Mouse (Mus musculus): Measurements from ENCODE around the gene Hsdl1. TPM values are rescaled to one million over a fixed set of nuclear protein-coding genes. Genes with fewer than 3 reads are reported as not detected.

Hsdl1 gene
- polyA plus RNA-seq, 1 experiment from 2014 or later: 183 TPM

DNA sequence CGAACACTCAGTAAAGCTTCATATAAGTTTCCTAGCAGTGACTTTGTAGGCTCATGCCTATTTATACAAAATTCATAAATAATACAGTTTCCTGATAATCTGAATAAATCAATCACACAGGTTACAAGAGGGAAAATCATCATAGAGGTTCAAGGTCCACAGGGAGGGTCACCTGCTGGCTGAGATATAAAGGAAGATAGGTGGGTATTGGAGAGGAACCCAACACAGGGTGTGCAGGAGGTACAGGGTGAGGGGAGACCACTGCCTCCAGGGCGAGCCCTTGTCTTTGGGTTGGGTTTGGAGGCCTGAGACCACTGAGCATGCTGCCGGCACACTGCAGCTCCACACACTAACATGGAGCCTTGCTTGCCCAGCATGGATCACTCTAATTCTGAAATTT, 43.6 kb downstream of the Hsdl1 start:
- Histone ChIP-seq H3K4me3 (ENCODE audit: low read depth, low read length) (no peak overlapping the region), H3K27ac (ENCODE audit: low read depth, low read length) (no peak overlapping the region), H3K27me3 (replicated peaks; ENCODE audit: control insufficient read depth, insufficient read depth, low read length) (no peaks in the 10 kb centered on the region), H3K36me3 (ENCODE audit: control insufficient read depth, insufficient read depth, low read length) (peaks cover 91% of the 10 kb centered on the region), H3K9me3 (replicated peaks; ENCODE audit: control insufficient read depth, low read length) (no peaks in the 10 kb centered on the region), H3K4me2 (ENCODE audit: low read length) (no peak overlapping the region), H3K9ac (ENCODE audit: low read length) (no peak overlapping the region), H3K4me1 (ENCODE audit: control insufficient read depth, insufficient read depth, low read length) (no peaks in the 10 kb centered on the region)
- ATAC-seq (no peak), DNase-seq (ENCODE audit: low spot score) (no peak)
- 92% methylated on average over 3 of the region's 3 CpGs for WGBS

- Histone ChIP-seq H3K27me3 (replicated peaks; ENCODE audit: control insufficient read depth, insufficient read depth, low read length) (no peaks in the 10 kb centered on the region), H3K9ac (ENCODE audit: low read length) (no peak overlapping the region), H3K9me3 (replicated peaks; ENCODE audit: control insufficient read depth, low read length) (no peaks in the 10 kb centered on the region), H3K4me2 (ENCODE audit: low read length) (no peak overlapping the region), H3K4me3 (ENCODE audit: low read depth, low read length) (no peak overlapping the region), H3K4me1 (ENCODE audit: control insufficient read depth, insufficient read depth, low read length) (no peaks in the 10 kb centered on the region), H3K36me3 (ENCODE audit: control insufficient read depth, insufficient read depth, low read length) (peaks cover 87% of the 10 kb centered on the region), H3K27ac (ENCODE audit: low read depth, low read length) (no peak overlapping the region)
- ATAC-seq (no peak), DNase-seq (ENCODE audit: low spot score) (no peak)
- WGBS: 87% methylated on average over 6 of the region's 6 CpGs
Observed at GRCm38 (mm10) chr8:119530937-119531336, 44.0 kb downstream of the Hsdl1 start.

DNA sequence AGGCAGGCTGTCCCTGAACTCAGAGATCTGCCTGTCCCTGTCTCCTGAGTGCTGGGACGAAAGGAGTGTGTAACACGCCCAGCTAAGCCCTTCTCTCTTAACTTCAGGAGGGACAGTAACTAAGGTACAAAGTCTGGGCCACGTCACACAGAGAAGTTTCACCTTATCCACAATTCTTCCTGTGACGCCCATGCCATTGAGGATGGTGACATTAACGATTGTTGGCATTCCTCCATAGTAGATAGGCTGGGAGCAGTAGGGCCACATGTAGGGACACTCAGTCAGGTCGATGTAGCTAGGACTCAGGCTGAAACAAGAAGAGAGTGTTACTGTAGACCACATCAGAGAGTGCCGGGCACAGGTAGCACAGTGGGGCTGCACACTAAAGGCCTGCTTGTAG, 46.2 kb downstream of the Hsdl1 start:
- 81% methylated on average over 7 of the region's 7 CpGs for WGBS
- Histone ChIP-seq H3K4me1 (ENCODE audit: control insufficient read depth, insufficient read depth, low read length) (no peaks in the 10 kb centered on the region), H3K4me2 (ENCODE audit: low read length) (no peak overlapping the region), H3K9me3 (replicated peaks; ENCODE audit: control insufficient read depth, low read length) (no peaks in the 10 kb centered on the region), H3K4me3 (ENCODE audit: low read depth, low read length) (no peak overlapping the region), H3K36me3 (ENCODE audit: control insufficient read depth, insufficient read depth, low read length) (peaks cover 89% of the 10 kb centered on the region), H3K27me3 (replicated peaks; ENCODE audit: control insufficient read depth, insufficient read depth, low read length) (no peaks in the 10 kb centered on the region), H3K27ac (ENCODE audit: low read depth, low read length) (no peak overlapping the region), H3K9ac (ENCODE audit: low read length) (no peak overlapping the region)
- no peak for DNase-seq (ENCODE audit: low spot score)
- no peak for ATAC-seq

DNA sequence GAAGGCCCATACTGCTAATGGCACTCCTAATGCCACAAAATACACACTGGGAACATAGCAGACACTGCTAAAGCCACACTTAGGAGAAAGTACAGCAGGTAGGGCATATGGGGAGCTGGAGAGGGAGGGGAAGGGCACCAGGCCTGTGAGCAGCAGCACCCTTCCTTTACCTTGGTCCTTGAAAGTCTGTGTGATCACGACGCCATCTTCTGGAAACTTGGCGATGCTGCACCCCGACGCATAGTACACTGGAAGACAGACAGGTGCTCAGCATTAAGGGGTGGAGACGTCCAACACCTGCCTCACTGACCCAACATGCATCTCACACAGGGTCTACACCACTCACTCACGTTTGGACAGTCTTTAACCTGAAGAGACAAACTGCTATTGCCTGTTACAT, 54.9 kb downstream of the Hsdl1 start:
- no peak overlapping the region for H3K27ac ChIP-seq (ENCODE audit: low read depth, low read length)
- 75% methylated on average over 7 of the region's 7 CpGs for WGBS
- ATAC-seq: no peak
- DNase-seq (ENCODE audit: low spot score): peak; percentile 22
- no peaks in the 10 kb centered on the region for H3K9me3 ChIP-seq (replicated peaks; ENCODE audit: control insufficient read depth, low read length)
- H3K4me2 ChIP-seq (ENCODE audit: low read length): no peak overlapping the region
- H3K4me1 ChIP-seq (ENCODE audit: control insufficient read depth, insufficient read depth, low read length): no peaks in the 10 kb centered on the region
- H3K4me3 ChIP-seq (ENCODE audit: low read depth, low read length): no peak overlapping the region
- H3K9ac ChIP-seq (ENCODE audit: low read length): no peak overlapping the region
- H3K36me3 ChIP-seq (ENCODE audit: control insufficient read depth, insufficient read depth, low read length): peaks cover 97% of the 10 kb centered on the region
- H3K27me3 ChIP-seq (replicated peaks; ENCODE audit: control insufficient read depth, insufficient read depth, low read length): no peaks in the 10 kb centered on the region

- H3K4me3 ChIP-seq (ENCODE audit: low read depth, low read length): no peak overlapping the region
- no peaks in the 10 kb centered on the region for H3K27me3 ChIP-seq (replicated peaks; ENCODE audit: control insufficient read depth, insufficient read depth, low read length)
- H3K36me3 ChIP-seq (ENCODE audit: control insufficient read depth, insufficient read depth, low read length): peaks cover 100% of the 10 kb centered on the region
- no peak overlapping the region for H3K27ac ChIP-seq (ENCODE audit: low read depth, low read length)
- no peaks in the 10 kb centered on the region for H3K4me1 ChIP-seq (ENCODE audit: control insufficient read depth, insufficient read depth, low read length)
- no peak overlapping the region for H3K4me2 ChIP-seq (ENCODE audit: low read length)
- ATAC-seq: peak; percentile 26; the same call in 1 of the 2 replicates
- no peaks in the 10 kb centered on the region for H3K9me3 ChIP-seq (replicated peaks; ENCODE audit: control insufficient read depth, low read length)
- H3K9ac ChIP-seq (ENCODE audit: low read length): no peak overlapping the region
- peak; percentile 27 for DNase-seq (ENCODE audit: low spot score)
- WGBS: 42% methylated on average over 5 of the region's 5 CpGs
Observed at GRCm38 (mm10) chr8:119516674-119517073, 58.3 kb downstream of the Hsdl1 start.

DNA sequence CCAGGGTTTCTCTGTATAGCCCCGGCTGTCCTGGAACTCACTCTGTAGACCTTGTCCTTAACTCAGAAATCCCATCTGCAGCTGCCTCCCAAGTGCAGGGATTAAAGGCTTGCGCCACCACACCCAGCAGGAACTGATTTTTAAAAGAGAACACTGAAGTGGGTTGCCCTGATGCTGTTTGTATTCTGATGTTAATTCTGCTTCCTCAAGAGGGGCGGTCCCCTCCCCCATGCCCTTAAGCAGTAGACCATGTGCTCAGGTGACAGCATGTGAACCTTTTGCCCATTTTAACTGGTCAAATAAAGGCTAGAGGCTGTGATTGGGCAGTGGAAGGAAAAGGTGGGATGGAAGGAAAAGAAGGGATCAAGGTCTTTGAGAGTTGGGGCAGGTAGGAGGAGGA, 59.2 kb downstream of the Hsdl1 start:
- no peaks in the 10 kb centered on the region for H3K27me3 ChIP-seq (replicated peaks; ENCODE audit: control insufficient read depth, insufficient read depth, low read length)
- no peaks in the 10 kb centered on the region for H3K4me1 ChIP-seq (ENCODE audit: control insufficient read depth, insufficient read depth, low read length)
- H3K9ac ChIP-seq (ENCODE audit: low read length): no peak overlapping the region
- H3K4me3 ChIP-seq (ENCODE audit: low read depth, low read length): no peak overlapping the region
- H3K36me3 ChIP-seq (ENCODE audit: control insufficient read depth, insufficient read depth, low read length): peaks cover 98% of the 10 kb centered on the region
- H3K27ac ChIP-seq (ENCODE audit: low read depth, low read length): no peak overlapping the region
- H3K9me3 ChIP-seq (replicated peaks; ENCODE audit: control insufficient read depth, low read length): no peaks in the 10 kb centered on the region
- H3K4me2 ChIP-seq (ENCODE audit: low read length): no peak overlapping the region
- DNase-seq (ENCODE audit: low spot score) (no peak), ATAC-seq (no peak)
- WGBS: 41% methylated on average over 3 of the region's 3 CpGs

DNA sequence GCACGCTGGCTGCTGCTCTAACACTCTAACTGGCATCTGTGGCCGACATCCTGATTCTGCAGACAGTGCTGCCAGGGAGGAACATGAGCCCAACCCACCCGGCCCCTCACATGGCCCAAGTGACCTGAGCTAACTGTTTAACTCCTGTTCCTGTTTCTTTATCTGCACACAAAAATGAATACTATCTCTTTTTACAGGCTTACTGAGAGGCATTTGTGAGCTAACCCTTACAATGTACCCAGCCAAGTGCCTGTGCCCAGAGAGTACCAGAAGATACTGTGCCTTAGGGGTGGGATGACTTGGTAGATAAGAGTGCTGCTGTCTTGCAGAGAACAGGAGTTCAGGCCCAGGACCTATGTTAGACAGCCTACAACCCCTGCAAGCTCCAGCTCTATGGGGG, 60.0 kb downstream of the Hsdl1 start:
- ATAC-seq (no peak), DNase-seq (ENCODE audit: low spot score) (no peak)
- H3K4me1 ChIP-seq (ENCODE audit: control insufficient read depth, insufficient read depth, low read length): no peaks in the 10 kb centered on the region
- H3K4me2 ChIP-seq (ENCODE audit: low read length): no peak overlapping the region
- 88% methylated on average over 3 of the region's 3 CpGs for WGBS
- peaks cover 98% of the 10 kb centered on the region for H3K36me3 ChIP-seq (ENCODE audit: control insufficient read depth, insufficient read depth, low read length)
- H3K27ac ChIP-seq (ENCODE audit: low read depth, low read length): no peak overlapping the region
- no peaks in the 10 kb centered on the region for H3K27me3 ChIP-seq (replicated peaks; ENCODE audit: control insufficient read depth, insufficient read depth, low read length)
- H3K4me3 ChIP-seq (ENCODE audit: low read depth, low read length): no peak overlapping the region
- no peak overlapping the region for H3K9ac ChIP-seq (ENCODE audit: low read length)
- no peaks in the 10 kb centered on the region for H3K9me3 ChIP-seq (replicated peaks; ENCODE audit: control insufficient read depth, low read length)

- no peaks in the 10 kb centered on the region for H3K4me1 ChIP-seq (ENCODE audit: control insufficient read depth, insufficient read depth, low read length)
- H3K9me3 ChIP-seq (replicated peaks; ENCODE audit: control insufficient read depth, low read length): no peaks in the 10 kb centered on the region
- no peak overlapping the region for H3K27ac ChIP-seq (ENCODE audit: low read depth, low read length)
- DNase-seq (ENCODE audit: low spot score): no peak
- 84% methylated on average over 4 of the region's 4 CpGs for WGBS
- no peak overlapping the region for H3K9ac ChIP-seq (ENCODE audit: low read length)
- no peak overlapping the region for H3K4me3 ChIP-seq (ENCODE audit: low read depth, low read length)
- H3K27me3 ChIP-seq (replicated peaks; ENCODE audit: control insufficient read depth, insufficient read depth, low read length): no peaks in the 10 kb centered on the region
- no peak overlapping the region for H3K4me2 ChIP-seq (ENCODE audit: low read length)
- ATAC-seq: no peak
- H3K36me3 ChIP-seq (ENCODE audit: control insufficient read depth, insufficient read depth, low read length): peaks cover 98% of the 10 kb centered on the region
Observed at GRCm38 (mm10) chr8:119513405-119513804, 61.6 kb downstream of the Hsdl1 start.

Measured in forebrain, embryonic 14.5 days (tissue).